Mouse (Mus musculus) embryo, embryonic 9.5 days (tissue): ENCODE measurements around the gene Cftr.

Source experiments
- DNase-seq: peaks from one replicate; pipeline ENCODE4 v3.0.0-alpha.2; 2017; ENCODE audit errors: extremely low spot score

Gene Cftr

DNA sequence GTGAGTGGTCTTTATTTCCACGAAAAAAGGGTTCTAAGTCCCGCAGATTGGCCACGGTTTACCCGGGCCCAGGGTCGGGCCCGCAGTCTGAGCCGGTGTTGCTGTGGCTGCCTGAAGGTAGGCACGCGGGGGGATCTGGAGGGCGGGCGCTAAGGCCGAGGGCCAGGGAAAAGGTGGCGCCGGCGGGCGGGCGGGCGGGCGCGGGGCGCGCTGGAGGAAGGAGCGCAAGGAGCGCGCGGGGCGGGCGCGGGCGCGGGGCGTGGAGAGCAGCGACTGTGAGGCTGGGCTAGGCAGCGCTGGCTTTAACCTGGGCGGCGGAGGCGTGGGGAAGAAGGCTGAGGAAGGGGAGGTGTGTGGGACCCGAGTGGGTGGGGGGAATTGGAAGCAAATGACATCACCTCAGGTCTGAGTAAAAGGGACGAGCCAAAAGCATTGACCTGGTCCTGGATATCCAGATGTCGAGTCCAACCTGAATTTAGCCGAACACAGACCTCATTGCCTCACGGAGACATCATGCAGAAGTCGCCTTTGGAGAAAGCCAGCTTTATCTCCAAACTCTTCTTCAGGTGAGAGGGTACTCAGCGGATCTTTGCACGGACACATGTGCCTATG lies at the start of gene Cftr:
Gene Cftr, plus strand, starts transcription at position 377 of the 612 bp plus-strand sequence.
- DNase-seq: peak; percentile 50

DNA sequence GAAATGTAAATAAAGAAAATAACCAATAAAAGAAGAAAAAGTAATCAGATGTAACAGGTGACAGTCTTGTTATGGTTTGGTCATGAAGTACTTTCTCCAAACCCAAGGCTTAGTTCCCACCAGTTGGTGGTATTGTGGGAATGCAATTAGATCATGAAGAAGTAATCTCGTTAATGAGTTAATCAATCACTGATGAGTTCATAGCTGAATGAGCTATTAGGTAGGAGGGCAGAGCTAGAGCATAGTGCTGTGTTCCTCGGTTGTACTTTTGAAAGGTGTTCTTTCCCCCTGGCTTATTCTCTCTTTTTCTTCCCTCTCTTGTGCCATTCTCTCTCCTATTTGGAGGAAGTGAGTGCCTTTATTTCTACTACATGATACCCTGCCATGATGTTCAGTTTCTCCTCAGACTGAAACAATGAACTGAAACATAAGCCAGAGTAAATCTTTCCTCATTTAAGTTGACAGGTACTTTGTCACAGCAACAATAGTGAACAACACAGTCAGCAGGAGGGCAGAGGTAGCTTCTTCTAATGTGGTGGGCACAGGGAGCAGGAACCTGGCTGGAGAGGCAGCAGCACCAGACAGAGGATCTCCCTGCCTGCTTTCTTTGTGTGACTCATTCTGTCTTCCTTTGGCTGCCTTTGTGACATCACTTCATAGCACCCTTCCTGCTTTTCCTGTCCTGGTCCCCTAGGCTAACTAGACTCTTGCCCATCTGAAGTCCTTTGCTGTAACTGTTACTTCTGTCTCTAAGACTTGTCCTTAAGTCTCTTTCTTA lies 43.1 kb upstream of the Cftr start:
- DNase-seq: no peak

DNA sequence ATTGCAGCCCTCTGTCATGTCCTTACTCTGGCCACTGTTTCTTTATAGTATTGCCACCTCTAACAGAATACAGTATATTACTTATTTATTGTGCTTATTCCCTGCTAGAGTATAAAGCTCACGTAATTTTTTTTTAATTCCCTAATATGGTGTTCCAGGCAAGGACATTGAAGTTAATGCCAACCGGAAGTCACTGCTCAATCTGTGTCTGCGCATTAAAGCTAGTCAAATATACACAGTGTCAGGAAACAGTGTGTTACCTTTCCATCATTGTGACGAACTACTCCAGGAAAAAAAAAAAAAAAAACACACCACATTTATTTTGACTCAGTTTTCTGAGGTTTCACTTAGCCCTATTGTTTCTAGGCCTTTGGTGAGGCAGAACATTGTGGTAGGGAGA lies 42.4 kb upstream of the Cftr start:
- DNase-seq: no peak

DNA sequence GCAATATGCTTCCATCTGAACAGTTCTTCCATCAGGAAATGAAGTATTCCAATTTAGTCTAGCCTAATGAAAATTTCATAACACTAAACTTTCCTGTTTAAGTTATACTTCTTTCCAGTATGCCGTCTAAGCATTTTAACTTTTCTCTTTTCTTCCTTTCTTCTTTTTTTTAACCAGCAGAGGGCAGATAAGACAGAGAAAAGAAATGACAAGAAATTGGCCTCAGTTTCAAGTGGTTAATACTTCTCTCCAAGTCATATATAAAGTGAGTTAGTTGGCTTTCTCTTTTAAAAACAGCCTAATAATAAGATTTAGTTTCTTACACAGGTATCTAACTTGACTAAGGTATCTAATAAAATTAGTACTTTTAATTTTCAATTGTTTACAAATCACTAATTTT lies 35.2 kb upstream of the Cftr start:
- DNase-seq: no peak

DNA sequence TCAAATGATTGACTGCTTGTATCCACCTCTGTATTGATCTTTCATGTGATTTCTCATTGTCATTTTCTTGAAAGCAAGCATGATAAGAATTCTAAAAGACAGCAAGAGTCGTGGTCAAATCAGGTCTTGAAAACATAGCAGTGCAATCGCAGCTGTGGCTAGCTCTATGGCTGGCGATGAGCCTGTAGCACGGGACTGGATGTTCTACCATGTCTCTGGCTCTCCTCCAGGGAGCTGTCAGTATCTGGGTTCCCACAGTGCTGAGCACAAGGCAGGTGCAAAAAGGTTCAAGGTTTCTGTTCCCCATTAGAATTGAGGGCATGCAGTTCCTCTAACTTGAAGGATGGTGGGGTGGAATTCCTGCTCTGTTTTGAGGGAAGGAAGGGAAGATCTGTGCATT lies 17.5 kb upstream of the Cftr start:
- no peak for DNase-seq

DNA sequence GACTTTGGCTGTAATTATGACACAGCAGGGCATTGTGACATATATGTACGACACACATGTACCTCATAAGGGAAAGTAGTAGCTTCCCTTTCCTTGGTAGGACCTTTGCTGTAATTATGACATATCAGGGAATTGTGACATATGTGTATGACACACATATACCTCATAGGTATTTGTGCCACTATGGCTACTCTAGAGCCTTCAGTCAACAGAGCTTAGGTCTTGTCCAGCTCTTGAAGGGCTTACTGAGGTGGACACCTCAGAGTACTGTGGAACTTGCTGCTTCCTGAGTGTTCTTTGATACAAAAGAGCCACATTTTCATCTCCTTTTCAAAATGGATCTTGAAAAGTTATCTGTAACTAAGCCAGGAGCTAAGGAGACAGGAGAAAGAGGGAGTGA lies 869 bp upstream of the Cftr start:
- DNase-seq: no peak

DNA sequence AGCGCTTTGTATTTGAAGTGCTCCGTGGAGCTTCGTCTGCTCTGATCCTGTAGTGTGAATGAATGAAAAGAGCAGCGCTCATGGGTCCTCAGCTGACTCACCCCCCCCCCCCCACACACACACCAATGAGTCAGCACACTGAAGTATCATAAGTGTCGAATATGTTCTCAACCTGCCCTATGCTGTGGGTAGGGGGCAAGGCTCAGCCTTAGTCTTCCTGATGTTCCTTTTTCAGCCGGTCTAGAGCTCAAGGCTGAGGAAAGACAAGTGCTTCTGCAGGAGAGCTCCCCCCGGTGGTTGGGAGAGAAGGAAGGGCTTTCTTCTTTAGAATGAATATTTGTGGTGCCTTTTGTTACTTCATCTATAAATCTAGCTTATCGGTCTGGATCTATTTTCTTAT lies 1.1 kb downstream of the Cftr start:
- peak; percentile 14 for DNase-seq

DNA sequence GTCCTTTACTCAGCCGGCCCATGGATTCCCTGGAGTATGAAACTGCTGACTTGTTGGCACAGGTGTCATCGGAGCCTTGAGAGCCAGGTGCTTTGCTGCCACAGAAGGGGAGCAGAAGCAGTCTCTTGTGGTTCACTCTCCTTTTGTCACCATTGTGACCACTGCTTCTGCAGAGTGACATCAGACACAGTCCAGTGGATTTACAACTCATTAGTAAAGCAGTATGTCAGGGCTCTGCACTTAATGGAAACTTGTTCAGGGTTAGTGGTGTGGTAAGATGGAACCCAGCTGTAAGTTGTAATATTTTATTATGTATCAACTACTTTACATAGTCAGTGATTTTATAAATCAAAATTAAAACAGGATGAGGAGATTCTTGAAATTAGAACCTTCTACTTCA lies 7.0 kb downstream of the Cftr start:
- no peak for DNase-seq

DNA sequence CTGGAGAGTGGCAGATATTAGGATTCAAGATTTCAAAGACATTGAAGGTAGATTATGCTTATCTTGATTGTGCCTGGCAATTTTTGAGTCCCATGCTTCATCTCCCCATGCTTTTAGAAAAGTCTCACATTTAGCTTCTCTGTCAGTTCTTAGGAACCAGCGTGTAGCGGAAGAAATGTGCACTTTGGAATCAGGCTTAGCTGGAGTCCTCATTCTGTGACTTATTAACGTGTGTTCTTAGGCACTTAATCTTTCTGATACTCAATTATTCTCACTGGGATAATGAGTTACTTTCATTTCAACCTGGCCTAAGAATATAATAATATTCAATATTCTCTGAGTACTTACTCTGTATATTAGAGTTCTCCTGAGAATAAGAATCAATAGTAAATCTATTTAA lies 10.2 kb downstream of the Cftr start:
- no peak for DNase-seq

DNA sequence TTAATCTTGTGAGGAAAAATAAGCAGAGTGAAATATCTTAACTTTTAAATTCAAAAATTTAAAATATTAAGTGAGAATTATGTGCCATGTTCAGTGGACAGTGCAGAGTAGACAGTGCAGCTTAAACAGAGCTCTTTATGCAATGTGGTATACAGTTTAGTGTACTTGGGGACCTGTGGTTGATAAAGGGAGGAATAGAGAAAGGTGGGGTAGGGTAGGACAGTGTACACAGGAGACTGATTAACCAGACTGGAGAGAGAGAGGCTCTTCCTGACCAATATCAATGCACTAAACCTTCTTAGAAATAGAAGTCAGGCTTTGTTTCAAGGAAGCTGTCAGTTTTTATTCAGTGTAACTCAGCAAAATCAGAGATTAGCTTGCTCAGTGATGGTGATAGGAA lies 12.4 kb downstream of the Cftr start:
- no peak for DNase-seq

DNA sequence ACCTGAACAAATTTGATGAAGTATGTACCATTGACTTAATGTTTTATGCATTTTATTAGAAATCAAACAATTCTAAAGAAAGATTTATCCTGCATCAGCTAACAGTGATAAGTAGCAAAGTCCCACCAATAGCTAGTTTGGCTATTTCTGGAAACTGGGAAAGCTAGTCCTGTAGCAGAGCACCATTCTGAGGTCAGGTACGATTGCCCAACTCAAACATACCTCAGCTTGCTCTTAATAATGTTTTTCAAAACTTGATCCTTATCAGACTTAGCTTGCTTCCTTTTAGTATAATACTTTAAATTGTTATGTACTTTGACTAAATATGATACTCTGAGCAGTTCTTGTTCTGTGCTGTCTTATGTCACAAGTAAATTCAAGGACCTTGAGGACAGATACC lies 50.2 kb downstream of the Cftr start:
- no peak for DNase-seq

DNA sequence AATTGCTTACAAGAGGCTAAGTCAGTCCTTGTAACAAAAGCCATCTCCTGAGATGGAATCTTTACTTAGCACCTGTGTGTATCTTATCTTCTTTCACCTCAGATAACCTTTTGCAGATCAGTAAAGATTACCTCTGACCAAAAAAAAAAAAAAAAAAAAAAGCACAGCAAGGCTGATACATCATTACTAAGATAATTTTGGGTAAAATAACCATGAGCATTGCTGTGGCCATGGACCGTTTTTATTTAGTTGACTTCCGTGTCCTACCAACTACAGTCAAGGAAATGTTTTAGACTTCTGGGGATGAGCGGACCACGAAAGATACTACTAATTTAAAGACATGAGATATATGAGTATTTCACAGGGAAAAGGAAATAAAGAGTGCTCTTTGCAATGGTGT lies 52.7 kb downstream of the Cftr start:
- DNase-seq: no peak

DNA sequence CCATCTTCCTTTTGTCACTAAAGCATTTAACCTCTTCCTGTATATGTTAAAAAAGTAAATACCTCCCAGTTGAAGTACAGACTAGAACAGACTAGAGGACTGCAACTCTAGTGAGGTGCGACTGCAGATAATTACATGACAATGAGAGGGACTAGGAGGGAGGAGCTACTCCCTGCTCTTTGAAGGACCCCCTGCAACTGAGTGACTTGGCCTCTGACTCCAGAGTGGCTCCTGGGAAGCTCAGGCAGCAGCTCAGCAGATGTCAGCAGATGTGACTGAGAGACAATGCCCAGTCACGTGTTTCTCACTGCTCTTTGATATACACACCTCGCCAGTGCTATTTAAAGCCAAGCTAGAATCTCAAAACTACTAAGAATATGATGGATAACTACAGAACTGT lies 54.7 kb downstream of the Cftr start:
- peak; percentile 10 for DNase-seq

DNA sequence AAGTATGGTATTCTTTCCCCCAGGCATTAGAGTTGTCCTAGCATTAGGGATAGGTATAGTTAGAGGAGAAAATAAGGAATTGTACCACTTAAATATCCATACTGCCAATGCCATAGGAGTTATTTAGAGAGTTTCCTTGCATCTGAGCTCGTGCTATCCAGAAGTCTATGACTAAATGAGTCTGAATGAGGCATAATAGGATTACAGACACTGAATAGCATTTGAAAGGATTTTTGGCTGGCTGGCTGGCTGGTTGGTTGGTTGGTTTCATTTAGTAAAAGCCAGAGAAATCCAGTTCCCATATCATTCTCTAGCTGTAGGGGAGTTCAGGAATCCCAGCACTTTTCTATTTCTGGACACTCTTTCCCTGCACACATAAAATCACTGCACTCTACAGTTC lies 76.0 kb downstream of the Cftr start:
- DNase-seq: no peak

DNA sequence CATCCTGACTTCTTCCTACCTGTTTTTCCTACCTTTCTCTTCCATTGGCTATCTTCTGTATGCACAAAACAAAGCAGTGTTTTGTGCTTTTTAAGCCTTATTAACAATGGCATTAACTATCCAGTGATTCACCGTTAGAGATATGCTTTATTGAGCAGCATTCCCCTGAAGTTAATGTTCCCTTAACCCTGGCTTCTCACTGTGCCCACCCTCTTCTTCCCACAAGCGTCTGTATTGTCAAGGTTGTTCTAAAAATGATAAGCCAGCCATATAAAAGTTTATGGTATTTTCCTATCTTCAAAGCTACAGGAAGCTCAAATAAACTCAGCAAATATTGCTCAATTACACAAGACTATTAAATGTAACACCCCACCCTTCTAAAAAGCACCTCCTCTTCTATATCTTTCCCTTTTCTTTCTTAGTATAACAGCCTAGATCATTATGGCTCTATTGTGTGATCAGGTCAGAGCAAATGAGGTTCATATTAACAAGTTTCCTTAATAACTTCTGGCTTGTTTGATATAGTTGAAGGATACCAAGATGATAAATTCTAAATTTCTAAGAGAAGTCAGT lies 77.5 kb downstream of the Cftr start:
- DNase-seq: no peak

DNA sequence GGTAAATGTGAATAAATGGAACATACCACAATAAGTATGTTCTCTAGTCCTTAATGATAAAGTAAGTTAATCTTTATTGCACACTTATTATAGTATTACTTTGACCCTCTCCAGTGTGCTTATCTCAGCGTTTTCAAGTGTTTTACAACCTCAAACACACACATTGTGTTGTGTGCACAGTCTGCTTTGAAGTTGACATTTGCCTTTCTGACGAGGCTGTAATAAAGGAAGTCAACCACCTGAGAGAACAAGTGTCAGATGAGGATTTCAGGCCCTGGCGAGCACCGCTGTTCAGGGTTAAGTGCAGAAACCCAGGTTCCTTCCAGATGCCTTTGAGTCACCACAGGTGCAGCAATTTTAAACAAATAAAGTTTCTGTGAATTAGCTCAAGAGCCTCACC lies 78.0 kb downstream of the Cftr start:
- DNase-seq: no peak

DNA sequence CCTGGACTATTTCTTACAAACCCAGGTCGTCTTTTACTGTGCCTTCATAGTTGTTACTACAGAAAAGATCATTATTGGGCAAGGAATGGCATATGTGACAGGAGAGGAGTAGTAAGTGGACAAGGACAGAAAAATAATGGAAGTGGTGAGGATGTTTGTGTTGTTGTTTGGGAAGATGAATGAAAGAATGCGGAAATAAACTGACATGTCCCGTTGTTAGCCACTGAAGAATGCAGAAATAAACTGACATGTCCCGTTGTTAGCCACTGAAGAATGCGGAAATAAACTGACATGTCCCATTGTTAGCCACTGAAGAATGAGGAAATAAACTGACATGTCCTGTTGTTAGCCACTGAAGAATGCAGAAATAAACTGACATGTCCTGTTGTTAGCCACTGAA lies 84.1 kb downstream of the Cftr start:
- DNase-seq: no peak

DNA sequence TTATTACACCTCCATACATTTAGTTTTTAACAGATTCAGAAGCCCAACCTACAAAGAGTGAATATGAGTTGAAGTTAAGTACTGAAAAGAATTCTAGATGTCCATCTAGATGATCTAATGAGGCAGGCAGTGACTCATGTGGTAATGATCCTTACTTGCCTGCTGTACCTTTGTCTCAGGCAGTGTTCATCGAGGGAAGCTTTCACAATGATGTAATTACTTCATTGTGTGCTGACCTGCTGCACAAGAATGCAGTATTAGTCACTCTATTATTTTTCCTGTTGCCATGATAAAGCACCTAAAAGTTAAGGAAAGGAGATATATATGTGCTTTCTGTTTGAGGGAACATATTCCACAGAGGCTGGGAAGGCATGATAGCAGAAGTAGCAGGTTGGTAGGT lies 100.5 kb downstream of the Cftr start:
- no peak for DNase-seq

DNA sequence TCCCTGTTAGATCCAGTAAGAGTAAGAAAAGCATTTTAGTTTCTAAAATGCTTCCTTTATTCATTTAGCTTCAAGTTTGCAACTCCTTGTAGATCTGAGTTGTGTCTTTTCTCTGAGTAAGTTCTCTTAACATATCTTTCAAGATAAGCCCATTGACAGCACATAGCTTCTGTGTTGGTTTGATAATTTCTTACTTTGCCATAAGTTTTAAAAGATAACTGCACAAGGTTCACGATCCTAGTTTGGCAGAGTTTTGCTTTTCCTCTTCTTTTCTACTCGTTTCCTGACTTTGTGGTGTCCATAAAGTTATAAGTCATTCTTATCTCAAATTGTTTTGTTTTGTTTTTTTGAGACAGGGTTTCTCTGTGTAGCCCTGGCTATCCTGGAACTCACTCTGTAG lies 130.3 kb downstream of the Cftr start:
- DNase-seq: no peak

DNA sequence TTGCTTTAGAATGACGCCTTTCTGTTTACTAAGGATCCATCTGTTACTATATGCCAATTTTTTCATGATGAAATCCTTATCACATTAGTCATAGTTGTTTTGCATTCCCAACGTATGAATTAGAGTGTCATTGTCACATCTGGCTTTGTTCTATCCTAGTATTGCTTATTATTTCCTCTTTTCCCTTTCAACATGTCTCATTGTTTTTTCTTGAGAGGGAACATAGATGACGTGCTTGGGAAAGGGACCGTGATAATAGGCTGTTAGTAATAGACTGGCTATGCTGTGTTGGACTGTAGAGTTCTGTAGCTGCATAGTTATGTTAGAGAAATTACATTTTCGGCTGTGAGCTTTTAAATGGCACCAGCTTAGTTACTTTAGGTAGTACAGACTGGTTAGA lies 131.6 kb downstream of the Cftr start:
- DNase-seq: no peak

DNA sequence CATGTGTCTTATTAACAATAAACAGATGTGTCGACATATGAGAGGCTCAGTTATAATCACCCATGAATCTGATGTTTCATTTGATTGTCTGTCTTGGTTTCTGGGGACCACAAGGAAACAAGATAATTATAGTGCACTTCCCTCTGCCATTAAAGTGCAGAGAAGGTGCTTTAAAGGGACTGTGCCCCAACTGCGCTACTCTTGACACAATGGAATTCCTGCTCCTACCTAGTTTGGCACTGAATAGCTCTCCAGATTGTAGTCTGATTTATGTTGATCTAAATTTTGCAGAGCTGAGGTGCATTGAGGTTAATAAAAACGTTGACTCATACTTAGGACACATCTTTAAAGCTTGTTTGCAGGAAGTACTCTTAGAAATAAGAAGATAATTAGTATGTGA lies 132.7 kb downstream of the Cftr start:
- no peak for DNase-seq

DNA sequence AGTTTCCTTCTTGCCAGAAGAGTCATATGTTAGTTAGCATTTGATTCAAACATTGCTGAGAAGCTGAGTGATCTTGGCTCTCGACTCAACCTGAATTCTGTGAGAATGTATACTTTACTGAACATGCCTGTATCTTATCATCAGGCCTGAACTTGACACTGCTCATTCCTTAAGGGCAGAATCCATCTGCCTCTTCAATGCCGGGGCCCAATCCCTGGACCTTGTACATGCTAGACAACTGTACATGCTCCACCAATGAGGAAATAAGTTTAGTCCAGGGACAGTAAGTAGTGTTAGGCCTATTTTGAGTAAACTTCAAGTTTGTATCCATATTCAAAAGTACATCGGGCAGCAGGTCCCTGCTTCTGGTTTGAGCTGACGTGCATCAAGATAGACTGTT lies 134.6 kb downstream of the Cftr start:
- DNase-seq: no peak

DNA sequence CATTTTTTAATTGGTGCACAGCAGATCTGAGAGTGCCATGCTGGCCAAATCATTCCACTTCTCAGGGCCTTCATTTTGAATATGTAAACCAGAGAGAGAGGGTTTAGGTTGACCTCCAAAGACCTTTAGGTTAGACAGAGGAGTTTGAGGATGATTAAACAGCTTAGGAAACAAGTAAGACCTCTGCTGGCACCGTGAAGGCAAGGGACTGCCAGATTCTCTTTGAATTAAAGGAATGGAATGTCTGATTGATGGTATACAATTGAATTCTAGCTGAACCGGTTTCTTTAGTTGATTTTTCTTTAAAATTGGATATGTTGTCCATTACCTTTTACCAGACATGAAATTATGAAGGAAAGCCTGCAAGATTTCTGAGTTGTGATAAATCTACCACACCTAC lies 140.5 kb downstream of the Cftr start:
- DNase-seq: no peak
